Mouse (Mus musculus) C2C12 (cell line): ENCODE data around the gene Mras.

Experiments used
- CTCF ChIP-seq: IDR thresholded peaks from one replicate; pipeline ENCODE4 v1.5.1; 2011; ENCODE audit not compliant: control insufficient read depth, insufficient read depth, insufficient read length
- MAX ChIP-seq: IDR thresholded peaks from one replicate; pipeline ENCODE4 v1.6.1; 2011; ENCODE audit warnings: mild to moderate bottlenecking, control low read depth

DNA sequence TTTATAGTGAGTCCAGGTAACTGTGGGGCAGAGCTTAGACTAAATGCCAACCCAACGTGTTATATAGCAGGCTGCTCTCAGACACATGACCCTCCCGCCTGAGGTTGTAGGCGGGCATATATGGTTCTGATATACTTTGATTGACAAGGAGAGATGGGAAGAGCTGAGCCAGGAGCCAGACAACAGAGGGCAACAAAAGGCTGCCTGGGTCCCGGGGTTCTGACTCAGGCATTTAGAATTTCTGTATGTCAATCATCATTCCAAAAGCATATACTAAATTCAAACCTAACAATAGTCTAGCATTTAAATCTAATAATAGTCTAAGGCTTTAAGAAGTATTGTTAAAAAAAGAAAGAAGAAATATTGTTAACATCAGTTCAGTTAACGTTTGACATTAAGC, 58.0 kb downstream of the Mras start:
- TF ChIP-seq MAX (no peak), CTCF (no peak)
